Mouse (Mus musculus) bone marrow, adult 2 months (tissue): ENCODE measurements at regions not wholly inside any gene's neighbourhood (a gene's known extent, or its start where the extent isn't known, plus 50 kb on each side); places are given as distances from the start of the nearest gene placed in this dataset.

Experiments used
- H3K27ac ChIP-seq: fragments of 200-500 bp; 2 replicates; pipeline ENCODE4 v1.5.1; 2012; ENCODE audit warnings: low read depth, mild to moderate bottlenecking, control low read depth, inconsistent platforms, low read length; ENCODE audit not compliant: control insufficient read depth, poor library complexity, insufficient read depth
- H3K4me1 ChIP-seq: fragments of 200-500 bp; 2 replicates; pipeline ENCODE4 v1.6.1; 2011; ENCODE audit warnings: low read length; ENCODE audit not compliant: control insufficient read depth, insufficient read depth
- H3K4me3 ChIP-seq: fragments of 200-500 bp; replicated peaks from 2 replicates; pipeline ENCODE3; 2011; ENCODE audit warnings: mild to moderate bottlenecking, low read depth, low read length, control low read depth; ENCODE audit not compliant: control insufficient read depth
- CTCF ChIP-seq: fragments of 200-500 bp; IDR thresholded peaks from 2 replicates; pipeline ENCODE4 v1.5.1; 2011; ENCODE audit warnings: low read length, control low read depth; ENCODE audit not compliant: control insufficient read depth, insufficient read depth
- POLR2A ChIP-seq: fragments of 200-500 bp; IDR thresholded peaks from 2 replicates; pipeline ENCODE4 v1.6.1; 2011; ENCODE audit warnings: low read depth, mild to moderate bottlenecking, control low read depth, low read length, borderline replicate concordance; ENCODE audit not compliant: control insufficient read depth
- whole genome bisulfite sequencing: fragments of 180-500 bp; shearing (Covaris S2); methylation state at CpG from one replicate; pipeline ENCODE4 v1.1.7; 2018; 5-methylcytosine and 5-hydroxymethylcytosine counted together

GRCm38 (mm10) chr11:112543473-112543872 lies 238.6 kb upstream of the Sox9 start:
- Histone ChIP-seq H3K4me3 (no peak overlapping the region), H3K4me1 (no peaks in the 10 kb centered on the region), H3K27ac (no peak overlapping the region)
- 81% methylated on average over 6 of the region's 6 CpGs for WGBS
- TF ChIP-seq CTCF (no peak), POLR2A (no peak)

GRCm38 (mm10) chr11:112545231-112546010 lies 236.6 kb upstream of the Sox9 start:
- Histone ChIP-seq H3K4me3 (no peak overlapping the region), H3K27ac (no peak overlapping the region), H3K4me1 (no peaks in the 10 kb centered on the region)
- 77% methylated on average over 7 of the region's 7 CpGs for WGBS
- TF ChIP-seq POLR2A (no peak), CTCF (no peak)

DNA sequence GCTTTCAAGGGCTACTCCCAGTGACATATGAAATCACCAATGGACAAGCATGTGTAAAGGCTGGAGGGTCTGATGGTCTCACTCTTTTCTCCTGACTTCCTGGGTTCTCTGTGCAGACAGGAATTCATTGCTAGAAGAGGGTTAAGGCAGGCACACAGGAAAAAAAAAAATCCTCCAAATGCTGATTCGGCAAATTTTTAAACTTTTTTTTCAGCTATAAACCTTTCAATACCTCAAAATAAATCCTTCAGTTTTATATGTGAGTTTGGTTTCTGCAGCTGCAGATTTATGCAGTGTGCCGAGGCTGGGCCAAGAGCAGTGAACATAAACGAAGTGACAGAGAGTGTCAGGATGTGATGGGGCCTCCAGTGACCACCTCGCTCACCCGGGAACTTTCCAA lies 235.9 kb upstream of the Sox9 start:
- no peak for TF ChIP-seq CTCF
- no peak for TF ChIP-seq POLR2A
- no peak overlapping the region for H3K27ac ChIP-seq
- WGBS = 74% methylated on average over 5 of the region's 5 CpGs
- no peaks in the 10 kb centered on the region for H3K4me1 ChIP-seq
- H3K4me3 ChIP-seq = no peak overlapping the region

- Histone ChIP-seq H3K4me1 (no peaks in the 10 kb centered on the region), H3K27ac (no peak overlapping the region), H3K4me3 (no peak overlapping the region)
- TF ChIP-seq CTCF (no peak), POLR2A (no peak)
- 75% methylated on average over 6 of the region's 6 CpGs for WGBS
Measured at GRCm38 (mm10) chr11:112552838-112553237, 229.2 kb upstream of the Sox9 start.

GRCm38 (mm10) chr11:112563027-112563426 lies 219.0 kb upstream of the Sox9 start:
- no peak overlapping the region for H3K27ac ChIP-seq
- no peaks in the 10 kb centered on the region for H3K4me1 ChIP-seq
- H3K4me3 ChIP-seq = no peak overlapping the region
- WGBS = 82% methylated on average over 9 of the region's 9 CpGs
- TF ChIP-seq POLR2A (no peak), CTCF (no peak)

- H3K27ac ChIP-seq = no peak overlapping the region
- no peak overlapping the region for H3K4me3 ChIP-seq
- TF ChIP-seq POLR2A = no peak
- no peak for TF ChIP-seq CTCF
- H3K4me1 ChIP-seq = no peaks in the 10 kb centered on the region
- WGBS = 74% methylated on average over 1 of the region's 1 CpGs
Measured at GRCm38 (mm10) chr11:112564706-112565215, 217.3 kb upstream of the Sox9 start.

DNA sequence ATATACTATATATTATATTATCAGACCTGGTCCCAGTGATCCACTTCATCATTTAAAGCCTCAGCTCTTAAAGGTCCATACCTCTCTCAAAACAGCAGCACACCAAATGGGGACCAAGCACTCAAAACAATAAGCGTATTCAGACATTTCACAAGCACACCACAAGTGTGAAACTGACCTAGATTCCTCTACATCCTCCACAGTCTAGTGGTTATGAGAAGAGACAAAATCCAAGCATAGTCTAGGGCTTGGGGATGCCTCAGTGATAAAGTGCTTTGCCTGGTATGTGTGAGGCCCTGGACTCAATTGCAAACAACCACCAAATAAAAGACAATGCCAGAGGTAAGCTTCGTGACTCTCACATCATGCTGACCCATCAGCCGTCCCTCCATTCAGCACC lies 216.0 kb upstream of the Sox9 start:
- H3K4me3 ChIP-seq = no peak overlapping the region
- H3K4me1 ChIP-seq = no peaks in the 10 kb centered on the region
- H3K27ac ChIP-seq = no peak overlapping the region
- 79% methylated on average over 3 of the region's 3 CpGs for WGBS
- no peak for TF ChIP-seq POLR2A

- H3K4me3 ChIP-seq = no peak overlapping the region
- TF ChIP-seq POLR2A (no peak), CTCF (no peak)
Measured at GRCm38 (mm10) chr11:112587386-112587785, 194.6 kb upstream of the Sox9 start.

GRCm38 (mm10) chr11:112588088-112588487 lies 193.9 kb upstream of the Sox9 start:
- no peak overlapping the region; the same call in 1 of the 2 replicates for H3K27ac ChIP-seq
- no peak overlapping the region for H3K4me3 ChIP-seq
- TF ChIP-seq POLR2A (no peak), CTCF (no peak)
- H3K4me1 ChIP-seq = no peaks in the 10 kb centered on the region
- 75% methylated on average over 11 of the region's 11 CpGs for WGBS

More at GRCm38 (mm10) chr11:112587386-112587785, 194.6 kb upstream of the Sox9 start:
- no peak overlapping the region for H3K27ac ChIP-seq
- no peaks in the 10 kb centered on the region for H3K4me1 ChIP-seq
